Mouse (Mus musculus): ENCODE results near the gene Gata3. TPM values are rescaled to one million over a fixed set of nuclear protein-coding genes. Genes with fewer than 3 reads are reported as not detected.

Gene Gata3
- 1 to 10 TPM in 1 of 2 experiments, under 1 TPM in 1; 0.47 to 2.2 TPM for total RNA-seq (2021)

DNA sequence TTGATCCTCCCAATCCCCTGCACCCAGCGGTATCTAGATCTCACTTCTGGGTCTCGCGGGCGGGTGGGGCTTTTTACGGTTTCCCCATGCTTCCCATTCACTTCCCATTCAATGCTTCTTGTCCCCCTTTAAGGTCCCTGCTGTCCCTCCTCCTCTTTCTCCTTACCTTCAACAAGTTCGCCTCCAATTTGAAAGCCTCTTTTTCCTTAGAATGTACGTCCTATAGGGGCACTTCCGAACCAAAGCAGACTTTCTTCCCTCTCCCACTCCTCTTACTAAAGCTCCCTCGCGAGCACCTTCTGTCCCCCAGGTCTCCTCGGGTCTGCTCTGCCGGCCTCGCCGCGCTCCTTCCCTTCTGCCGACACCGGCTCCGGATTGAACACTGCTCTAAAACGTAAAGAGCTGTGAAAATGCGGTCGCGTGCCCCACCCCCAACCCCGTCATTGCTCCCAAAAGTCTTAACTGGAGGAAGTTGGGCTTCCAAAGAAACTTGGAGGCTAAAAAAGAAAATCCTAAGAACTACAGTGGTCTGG is at the start of gene Gata3:
TSS of gene Gata3 (minus strand) at position 384 of the 533 bp plus-strand sequence.
- intact Hi-C loops (cut with DNase I): loop anchor here (2.0 to 10.0 kb wide), 2 partner anchors 121 to 1215 kb away; no protein-coding TSS in a partner anchor
- DNase-seq: no peak

DNA sequence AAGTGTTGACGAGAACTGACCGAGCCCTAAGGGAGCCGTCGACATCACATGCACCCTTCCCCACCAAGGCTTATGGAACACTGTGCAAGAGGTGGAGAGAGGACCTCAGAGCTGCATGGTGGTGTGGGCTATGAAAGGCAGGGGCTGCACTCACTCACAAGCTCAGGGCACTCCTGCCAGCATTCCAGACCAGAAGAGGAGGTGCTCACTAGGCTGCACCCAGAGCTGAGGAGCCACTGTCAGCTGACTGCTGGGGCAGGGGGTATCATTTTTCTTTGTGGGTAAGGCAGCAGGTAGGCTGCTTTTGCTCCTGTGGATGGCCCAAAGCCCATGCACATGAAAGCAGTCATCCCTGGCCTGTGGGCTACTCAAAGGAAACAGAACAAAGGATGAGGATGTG is 49.4 kb upstream of the Gata3 start:
- intact Hi-C loops (cut with DNase I): no loop called here
- DNase-seq: no peak

DNA sequence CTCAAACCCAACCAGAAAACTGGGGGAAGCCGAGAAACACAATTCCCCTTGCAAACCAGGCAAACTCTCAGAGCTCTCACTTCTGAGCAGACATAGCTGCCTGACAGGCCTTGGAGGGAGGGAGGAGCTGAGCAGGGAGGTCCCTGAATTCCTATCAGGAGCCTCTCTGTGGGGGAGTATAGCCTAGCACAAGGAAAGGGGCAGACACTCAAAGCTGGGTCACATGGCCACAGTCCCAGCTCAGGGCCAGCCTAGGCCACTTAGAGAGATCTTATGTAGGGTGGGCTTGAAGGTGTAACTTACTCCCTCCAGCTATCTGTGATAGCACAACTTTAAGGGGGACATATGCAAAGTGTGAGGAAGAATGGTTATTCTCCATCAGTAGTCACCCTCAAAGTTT is 46.1 kb upstream of the Gata3 start:
- intact Hi-C loops (cut with DNase I): no loop called here
- DNase-seq: no peak

DNA sequence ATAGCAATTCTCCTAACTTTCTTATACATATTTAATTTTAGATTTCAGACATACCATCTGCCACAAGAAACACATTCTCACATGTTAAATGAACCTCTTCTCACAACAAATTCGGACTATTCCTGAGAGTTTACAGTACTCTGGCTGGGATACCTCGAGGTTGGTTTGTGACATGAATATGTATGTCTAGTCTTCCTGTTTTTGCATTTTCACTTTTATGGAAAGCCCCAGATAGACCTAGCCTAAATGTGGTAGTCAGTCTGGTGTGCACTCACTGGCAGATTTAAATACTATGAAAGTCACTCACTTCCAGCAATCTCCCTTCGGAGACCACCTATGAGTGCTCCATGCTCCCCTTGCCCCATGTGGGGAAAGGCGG is 37.1 kb upstream of the Gata3 start:
- intact Hi-C loops (cut with DNase I): no loop called here

DNA sequence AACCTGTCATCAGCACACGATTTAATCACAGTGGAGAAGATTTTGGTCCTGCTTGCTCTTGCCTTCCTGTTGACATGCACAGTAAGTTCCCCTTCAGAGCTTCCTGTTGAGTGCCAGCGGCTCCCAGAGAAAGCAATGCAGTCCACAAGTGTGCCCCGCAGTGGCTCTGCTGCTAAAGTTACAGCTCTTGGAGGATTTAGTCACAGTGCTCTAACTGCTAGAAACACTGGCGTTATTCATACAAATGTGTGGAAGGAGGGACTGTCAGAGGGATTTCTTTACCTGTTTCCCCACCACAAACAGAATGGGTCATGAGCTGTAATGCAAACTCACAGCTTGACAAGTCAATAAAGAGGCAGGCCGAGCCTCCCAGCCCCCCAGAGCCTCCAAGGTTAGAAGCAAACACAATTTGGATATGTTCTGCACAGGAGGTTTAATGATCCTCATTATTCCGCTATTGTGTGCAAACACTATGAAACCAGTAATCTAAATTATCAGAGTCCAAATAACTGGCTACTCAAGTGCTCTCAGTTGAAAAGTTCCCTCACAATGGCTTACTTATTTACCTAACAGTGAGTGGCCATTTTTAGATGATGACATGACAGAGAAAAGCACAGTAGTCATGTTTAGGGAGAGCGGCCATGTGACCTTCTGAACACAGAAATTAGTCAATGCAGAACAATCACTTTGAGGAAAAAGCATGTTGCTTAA is 36.5 kb upstream of the Gata3 start:
- intact Hi-C loops (cut with DNase I): no loop called here
- no peak for DNase-seq

More for the DNA sequence above, 37.1 kb upstream of the Gata3 start:
- no peak for DNase-seq

DNA sequence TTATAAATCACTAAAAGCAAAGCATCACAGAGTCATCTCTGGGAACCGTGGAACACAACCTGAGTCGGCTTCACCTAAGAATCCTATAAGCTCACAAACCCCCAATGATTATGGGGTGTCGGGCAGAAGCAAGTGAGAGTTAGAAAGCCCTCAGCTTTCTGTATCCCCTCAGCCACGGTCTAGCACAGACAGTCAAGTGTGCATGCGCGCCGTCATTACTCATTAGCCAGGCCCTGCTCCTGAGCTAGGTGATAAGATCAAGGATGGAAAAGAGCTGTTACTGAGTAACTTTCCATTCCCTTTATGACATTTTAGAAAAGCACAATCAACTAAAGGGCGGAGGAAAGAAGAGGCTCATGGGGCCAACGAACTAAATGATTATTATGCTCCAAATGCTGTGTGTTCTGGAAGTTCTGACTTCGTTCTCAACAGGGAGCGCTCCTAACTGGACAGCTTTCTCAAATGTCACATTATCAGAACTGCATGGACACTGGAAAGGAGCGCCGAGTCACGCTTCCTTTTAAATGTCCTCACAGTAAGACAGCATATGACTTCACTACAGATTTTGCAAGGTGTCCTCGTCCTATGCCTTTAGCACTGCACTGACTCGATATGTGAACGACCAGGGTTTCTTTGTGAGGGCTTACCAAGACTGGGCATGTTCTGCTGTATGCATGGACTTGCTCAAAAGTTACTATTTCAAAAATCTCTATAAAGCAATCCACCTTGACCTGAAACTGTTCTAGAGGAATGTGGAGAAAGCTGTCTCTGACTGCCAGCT is 29.0 kb upstream of the Gata3 start:
- intact Hi-C loops (cut with DNase I): no loop called here
- DNase-seq: no peak

DNA sequence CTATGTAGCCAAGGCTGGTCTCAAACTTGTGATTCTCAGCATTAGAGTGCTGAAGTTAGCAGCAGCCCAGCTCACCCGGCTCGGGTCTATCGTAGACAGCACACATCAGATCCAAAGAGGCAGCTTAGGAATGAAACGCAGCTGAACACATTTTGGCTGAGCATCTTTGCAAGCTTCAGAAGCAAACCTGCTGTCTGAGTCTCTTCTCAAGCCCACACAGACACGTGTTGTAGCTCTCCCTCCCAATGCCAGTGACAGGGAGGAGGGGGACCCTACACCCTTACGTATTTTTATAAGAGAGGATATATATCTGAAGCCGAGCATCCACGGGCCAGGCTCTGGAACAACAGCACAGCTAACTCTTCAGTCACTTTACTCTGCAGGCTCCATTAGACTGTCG is 27.8 kb upstream of the Gata3 start:
- intact Hi-C loops (cut with DNase I): no loop called here
- DNase-seq: no peak

DNA sequence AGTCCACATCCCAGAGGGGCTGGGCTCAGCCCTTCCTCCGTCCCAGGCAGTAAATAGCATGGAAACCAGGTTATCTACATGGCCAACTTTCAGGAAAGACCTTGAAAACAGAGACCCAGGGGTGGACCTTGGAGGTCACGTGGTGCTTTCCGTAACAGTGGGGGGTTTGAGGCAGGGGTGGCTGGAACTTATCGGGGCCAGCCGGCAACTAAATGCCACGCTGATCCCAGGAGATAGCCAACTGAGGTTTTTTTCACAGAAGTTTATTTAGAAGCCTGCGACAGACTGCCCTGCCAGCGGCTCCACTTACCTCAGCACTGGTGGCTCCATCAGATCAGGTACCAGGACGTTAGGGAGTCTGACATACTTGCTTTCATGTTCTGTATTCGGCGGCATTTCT is 16.2 kb upstream of the Gata3 start:
- no peak for DNase-seq
- intact Hi-C loops (cut with DNase I): no loop called here

DNA sequence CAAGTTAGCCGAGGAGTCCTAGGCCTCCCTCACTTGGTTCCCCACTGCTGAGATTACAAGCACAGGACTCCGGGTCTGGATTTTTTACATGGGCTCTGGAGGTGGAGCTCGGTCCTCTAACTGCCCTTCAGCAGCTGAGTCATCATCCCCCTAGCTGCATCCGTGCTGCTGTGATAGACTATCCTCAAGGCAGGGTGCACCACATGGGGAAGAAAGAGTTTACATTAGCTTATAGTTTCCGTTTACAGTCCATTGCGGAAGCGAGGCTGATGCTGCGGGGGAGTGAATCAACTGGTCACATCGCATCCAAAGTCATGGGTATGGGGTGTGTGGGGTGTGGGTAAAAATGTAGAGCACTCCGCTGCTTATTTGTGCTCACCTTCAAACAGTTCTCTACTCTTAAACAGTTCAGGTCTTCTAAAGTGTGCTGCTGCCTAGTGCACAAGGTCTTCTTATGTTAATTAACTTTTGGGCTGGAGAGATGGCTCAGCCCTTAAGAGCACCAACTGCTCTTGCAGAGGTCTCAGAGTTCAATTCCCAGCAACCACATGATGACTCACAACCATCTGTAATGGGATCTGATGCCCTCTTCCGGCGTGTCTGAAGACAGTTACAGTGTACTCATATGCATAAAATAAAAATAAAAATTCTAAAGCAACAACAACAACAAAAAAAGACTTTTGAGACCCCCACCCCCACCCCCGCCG is 14.2 kb upstream of the Gata3 start:
- intact Hi-C loops (cut with DNase I): no loop called here
- DNase-seq: no peak

DNA sequence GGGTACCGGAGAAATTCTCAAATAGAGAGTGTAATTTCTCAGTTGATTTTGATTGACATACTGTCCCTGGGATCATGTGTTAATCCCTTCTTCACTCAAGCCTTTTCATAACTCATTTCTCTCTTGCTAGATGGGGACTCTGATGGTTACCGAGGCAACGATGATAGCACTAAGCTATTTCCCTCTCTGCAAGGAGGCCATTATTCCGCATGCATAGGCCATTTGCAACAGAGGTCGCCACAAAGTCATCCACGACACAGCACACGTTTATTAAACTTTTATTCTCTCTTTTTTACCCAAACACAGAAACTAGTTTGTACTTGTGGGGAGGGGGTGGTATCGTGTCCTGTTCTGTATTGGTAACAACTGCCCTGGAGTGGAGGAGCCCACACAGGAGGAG is 8.0 kb upstream of the Gata3 start:
- intact Hi-C loops (cut with DNase I): no loop called here
- DNase-seq: no peak

DNA sequence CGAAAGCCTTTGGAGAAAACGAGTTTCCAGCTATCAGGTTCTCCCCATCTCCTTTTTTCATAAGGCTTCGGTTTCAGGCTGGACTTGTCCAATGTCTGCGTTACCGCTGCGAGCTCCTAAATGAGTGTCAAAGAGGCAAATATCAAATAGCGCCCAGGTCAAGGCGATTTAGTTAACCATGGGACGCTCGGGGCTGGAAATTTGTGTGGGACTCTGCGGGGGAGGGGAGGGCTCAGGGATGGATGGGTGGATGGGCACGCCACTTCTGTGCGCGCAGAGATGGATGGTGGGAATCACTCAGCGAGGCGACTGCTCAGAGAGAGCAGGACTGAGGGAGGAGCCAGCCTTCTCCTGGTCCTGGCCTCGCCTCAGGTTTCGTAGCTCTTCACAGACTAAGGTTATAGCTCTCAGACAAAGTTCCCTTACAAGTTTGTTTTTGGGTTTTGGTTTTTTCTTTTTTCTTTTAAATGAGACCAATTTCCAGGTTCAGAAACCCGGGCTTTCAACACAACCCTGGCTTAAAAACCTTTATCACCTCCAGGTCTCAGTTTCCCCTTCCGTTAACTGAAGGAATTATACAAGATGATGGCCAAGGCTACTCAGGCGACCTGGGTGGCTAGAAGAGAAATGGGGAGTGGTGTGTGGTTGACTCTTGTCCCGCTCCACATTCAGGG is 6.4 kb upstream of the Gata3 start:
- DNase-seq: no peak
- intact Hi-C loops (cut with DNase I): no loop called here

DNA sequence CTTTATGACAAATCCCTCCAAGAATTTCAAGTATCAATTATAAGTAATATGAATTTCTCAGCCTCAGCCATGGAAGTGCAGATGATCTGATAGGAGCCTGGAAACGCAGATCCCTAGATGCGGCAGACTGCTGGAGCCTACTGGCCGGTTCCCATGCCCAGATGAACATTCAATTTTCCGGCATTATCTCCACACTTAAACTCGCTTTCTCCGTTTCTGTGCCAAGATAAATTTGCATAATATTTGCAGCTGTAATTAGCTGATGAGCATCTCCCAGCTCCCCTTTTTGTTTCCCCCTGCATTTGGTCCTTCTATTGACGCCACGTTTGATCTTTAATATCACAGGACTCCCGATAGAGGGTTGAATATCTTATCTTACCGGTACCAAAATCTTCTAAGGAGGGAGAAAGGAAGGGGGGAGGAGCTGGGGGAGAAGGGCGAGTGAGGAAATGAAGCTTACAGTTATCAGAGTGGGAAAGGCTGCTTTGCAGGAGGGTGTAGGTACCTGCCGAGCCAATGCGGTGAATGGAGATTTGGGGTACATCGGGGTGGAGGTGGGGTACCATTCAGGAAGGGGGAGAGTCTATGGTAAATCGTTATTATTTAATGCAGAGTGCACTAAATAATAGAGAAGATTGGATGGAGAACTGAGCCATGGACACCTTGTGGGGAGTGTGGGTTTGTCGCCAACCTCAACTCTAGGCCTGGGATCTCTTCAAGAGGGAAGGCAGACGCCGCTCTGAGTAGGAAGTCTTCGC is 5.2 kb upstream of the Gata3 start:
- intact Hi-C loops (cut with DNase I): no loop called here
- DNase-seq: no peak

DNA sequence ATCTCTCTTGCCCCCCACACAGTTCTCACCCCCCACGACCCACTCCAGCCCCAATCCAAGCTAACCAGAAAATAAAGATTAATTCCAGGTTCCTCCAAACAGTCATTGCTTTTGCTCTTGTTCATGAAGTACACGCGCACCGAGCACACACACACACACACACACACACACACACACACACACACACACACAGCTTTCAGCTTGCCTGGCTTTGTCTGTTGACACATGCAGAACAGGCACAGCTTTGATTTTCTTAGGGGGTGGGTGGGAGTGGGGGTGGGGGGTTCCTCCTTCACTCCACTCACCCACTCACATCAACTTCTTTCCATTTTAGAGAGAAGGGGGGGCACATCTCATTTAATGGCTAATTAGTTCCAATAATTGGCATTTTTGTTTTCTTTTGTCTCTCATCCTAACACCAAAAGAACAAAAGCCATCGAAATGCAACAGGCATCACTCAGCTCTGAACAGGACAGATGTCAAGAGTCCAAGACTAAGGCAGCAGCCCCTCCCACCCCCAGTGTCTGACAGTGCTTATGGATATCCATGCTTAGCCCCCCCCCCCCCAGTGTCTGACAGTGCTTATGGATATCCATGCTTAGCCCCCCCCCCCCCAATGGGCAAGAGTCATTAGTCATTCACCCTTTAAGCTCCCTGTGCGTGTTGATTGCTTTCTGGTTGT is 3.6 kb upstream of the Gata3 start:
- DNase-seq: no peak
- intact Hi-C loops (cut with DNase I): no loop called here

DNA sequence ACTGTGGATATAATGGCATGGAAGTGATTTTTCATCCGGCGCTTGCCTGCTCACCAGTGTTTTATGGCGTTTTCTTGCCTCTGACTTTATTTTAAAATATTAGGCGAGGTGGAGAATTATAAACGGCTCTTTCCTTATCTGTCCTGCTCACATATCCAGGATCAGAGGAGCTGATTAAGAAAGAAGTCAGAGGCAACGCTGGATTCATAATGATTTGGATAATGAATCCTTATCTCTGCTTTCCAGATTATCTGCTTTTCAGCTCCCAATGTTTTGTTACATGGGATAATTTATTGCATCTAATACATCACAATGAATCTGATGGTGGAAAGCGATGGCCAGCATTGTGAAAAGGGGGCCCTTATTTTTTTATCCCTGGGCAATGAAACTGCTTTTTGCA is 2.7 kb upstream of the Gata3 start:
- intact Hi-C loops (cut with DNase I): no loop called here
- no peak for DNase-seq

DNA sequence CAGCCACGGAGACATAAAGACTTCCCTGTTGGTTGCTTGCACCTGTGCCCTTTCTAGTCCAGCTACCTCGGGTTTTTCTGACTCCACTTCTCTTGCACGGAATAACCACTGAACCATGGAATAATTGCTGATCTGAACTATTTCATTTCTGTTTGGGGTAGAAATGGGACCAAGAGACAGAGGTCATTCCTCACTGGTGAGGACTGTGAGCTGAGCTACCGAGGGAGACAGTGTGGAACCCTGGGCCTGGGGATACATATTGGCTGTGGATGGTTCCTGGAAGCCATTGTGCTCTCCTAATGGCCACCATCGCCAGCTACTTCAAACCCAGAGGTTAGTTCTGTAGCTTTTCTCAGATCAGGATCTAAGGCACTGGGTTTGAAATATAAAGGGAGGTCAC is 1.1 kb upstream of the Gata3 start:
- DNase-seq: no peak
- intact Hi-C loops (cut with DNase I): no loop called here

DNA sequence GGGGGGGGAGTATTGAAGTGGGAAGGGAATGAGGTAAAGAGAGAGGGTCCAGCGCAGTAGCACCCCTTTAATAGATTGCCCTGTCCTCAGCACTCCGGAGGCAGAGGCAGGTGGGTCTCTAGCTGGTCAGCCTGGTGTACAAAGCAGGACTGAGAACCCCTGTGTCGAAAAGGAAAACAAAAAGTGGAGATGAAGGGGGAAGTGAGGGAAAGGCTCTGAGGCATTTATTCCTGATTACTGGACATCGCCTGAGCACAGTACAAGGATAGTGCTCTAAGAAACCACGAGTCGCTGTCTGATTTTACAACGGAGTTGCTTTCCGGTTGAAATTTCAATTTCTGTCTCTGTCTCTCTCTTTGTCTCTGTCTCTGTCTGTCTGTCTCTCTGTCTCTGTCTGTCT is 417 bp upstream of the Gata3 start:
- intact Hi-C loops (cut with DNase I): no loop called here
- DNase-seq: no peak

DNA sequence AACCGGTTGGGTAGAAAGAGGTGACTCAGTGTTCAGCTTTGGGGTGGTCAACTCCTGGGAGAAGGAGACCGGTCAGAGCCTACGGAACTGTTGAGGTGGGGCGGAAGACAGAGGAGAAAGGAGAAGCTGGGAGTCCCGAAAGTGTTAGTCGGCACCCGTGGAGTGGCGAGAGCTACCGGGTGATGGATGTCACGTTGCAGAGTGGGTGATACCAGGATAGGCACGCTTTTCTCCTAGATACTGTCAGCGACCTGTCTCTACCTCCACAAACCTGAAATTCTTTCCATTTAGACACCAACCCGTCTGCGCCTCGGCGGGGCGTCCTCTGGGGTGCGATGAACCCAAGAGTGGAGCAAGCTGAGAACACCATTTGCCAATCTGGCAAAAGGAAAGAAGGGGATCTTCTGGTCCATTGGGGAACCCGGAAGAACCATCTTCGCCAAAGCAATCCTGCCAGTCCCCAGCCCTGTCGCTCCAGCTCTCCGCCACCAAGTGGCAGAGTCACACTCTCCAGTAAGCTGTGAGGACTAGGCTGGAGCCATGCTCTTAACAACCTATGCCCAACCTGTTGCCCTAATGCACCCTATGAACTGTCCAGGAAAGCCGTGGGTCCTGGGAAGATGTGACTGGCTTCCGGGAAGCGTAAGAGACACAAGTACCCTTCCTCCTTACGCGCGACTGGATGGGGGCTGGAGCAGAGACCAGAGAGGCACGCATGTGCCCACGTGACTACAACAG is 752 bp downstream of the Gata3 start, which contains the start of gene 9230102O04Rik:
TSS of gene 9230102O04Rik (minus strand) at position 628 of the 738 bp plus-strand sequence.
- no peak for DNase-seq
- intact Hi-C loops (cut with DNase I): loop anchor here (2.0 to 10.0 kb wide), 2 partner anchors 122 to 1214 kb away; no protein-coding TSS in a partner anchor

DNA sequence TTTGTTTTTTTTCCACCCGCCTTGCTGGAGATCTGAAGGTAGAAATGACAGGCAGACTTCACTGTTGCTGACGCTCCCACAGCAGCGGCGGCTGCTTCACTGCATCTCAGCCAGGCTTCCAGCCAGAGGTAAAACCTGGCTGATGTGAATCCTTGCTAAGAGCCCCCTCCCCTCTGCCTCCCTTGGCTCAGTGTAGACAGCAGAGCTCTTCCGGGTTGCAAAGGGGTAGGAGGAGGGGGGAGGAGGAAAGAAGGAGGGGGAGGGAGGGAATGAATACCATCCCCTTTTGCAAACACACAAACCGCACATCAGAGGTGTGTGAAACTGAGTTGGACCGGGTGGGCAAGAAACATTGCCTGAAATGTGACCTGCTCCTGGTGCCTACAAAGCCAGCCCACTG is 2.2 kb downstream of the Gata3 start:
- no peak for DNase-seq
- intact Hi-C loops (cut with DNase I): loop anchor here (2.0 to 10.0 kb wide), 2 partner anchors 123 to 1213 kb away; no protein-coding TSS in a partner anchor
